Mouse (Mus musculus) layer of hippocampus, adult 2 months (tissue): ENCODE measurements around the gene AI854703. TPM values are rescaled to one million over a fixed set of nuclear protein-coding genes. Genes with fewer than 3 reads are reported as not detected.
"Not testable (repeated sequence)": the region's sequence is repeated elsewhere in the genome, so short reads cannot be mapped to it uniquely, and the experiment has no call there.

Experiments
- DNase-seq, 2 experiments: peaks; one replicate each; pipeline ENCODE4 v3.0.0; 2022; ENCODE audit warnings: low spot score in 2 of 2
- H3K27ac ChIP-seq: fragments of 200-600 bp; 2 replicates; pipeline ENCODE4 v1.8.1; 2022
- H3K4me3 ChIP-seq: fragments of 200-600 bp; 2 replicates; pipeline ENCODE4 v1.8.1; 2022; ENCODE audit warnings: mild to moderate bottlenecking
- CTCF ChIP-seq: fragments of 200-600 bp; conservative IDR thresholded peaks from 2 replicates; pipeline ENCODE4 v1.8.1; 2022; ENCODE audit warnings: antibody characterized with exemption, mild to moderate bottlenecking, moderate library complexity
- total RNA-seq, 2 experiments: library from RNA; stranded (reverse); gene quantifications; 2 replicates each; pipeline ENCODE4 v1.2.3; 2021

AI854703 gene
- total RNA-seq, 2 experiments from 2014 or later: 12.7 to 13.4 TPM

DNA sequence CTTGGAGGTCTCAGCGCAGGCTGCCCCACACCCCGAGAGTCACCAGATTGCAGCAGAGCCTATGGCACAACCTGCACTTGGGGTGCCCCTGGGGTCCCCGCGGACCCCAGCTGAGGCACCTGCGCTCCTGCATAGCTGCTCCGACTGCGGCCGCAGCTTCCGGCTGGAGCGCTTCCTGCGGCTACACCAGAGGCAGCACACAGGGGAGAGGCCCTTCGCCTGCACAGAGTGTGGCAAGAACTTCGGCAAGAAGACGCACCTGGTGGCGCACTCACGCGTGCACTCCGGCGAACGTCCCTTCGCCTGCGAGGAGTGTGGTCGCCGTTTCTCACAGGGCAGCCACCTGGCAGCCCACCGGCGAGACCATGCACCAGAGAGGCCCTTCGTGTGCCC lies 29.3 kb upstream of the AI854703 start:
- no peak for DNase-seq

DNA sequence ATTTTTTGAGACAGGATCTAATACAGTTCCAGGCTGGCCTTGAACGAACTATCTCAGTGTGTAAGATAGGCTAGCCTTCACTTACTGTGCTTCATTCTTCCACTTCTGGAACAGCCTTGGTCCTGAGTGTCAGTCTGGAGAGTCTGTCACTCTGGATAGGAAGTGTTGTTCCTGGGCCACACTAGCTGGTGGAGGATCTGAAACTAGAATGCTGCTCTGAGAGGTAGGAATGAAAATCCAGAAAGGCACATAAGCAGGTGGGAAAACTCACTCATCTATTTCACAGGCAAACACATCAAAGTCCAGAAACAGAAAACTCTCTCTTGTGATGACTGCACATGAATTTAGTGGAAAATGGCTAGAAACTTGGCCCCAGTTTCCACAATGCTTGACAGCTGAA lies 26.0 kb upstream of the AI854703 start:
- H3K4me3 ChIP-seq: no peak overlapping the region
- no peak for TF ChIP-seq CTCF
- DNase-seq: no peak
- peak overlapping the region; percentile 97 for H3K27ac ChIP-seq

More for the DNA sequence above, 29.3 kb upstream of the AI854703 start:
- TF ChIP-seq CTCF: no peak
- no peak overlapping the region for H3K4me3 ChIP-seq
- no peak overlapping the region for H3K27ac ChIP-seq

DNA sequence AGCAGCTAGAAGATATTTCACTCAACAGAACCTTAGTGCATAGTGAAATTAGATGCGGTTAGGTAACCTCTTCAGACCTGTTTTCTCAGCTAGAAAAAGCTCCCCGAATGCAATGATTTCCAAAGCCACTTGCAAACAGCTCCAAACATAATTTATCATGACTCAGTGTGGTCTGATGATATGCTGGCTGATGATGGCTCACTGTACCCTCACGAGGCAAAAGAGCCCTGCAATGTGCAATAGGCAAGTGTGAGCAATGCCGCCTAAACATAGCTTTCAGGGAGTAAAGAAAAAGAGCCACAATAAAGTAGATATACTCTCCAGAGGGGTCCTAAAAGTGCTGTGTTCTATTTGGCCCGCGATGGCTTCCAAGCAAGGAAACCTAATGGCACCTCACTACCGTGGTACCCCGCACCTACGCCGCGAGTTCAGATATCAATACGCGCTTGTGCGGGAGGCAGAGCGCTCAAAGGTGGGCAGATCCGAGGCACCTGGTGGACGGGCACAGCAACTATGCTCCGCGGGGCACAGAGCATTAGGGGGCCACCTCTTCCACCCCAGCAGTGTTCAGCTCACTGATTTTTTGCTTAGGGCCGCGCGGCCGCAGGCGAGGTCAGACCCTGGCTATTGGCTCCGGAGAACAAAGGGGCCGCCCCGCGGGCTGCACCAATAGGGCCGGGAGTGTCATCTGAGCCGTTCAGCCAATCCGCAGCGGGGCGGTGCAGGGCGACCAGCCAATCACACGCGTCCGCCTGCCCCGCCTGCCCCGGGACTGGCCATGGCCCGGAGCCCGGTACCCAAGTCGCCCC lies 25.1 kb upstream of the AI854703 start, which contains the start of gene Zfp775:
Zfp775 (plus strand) TSS at position 793 of the 809 bp plus-strand sequence.
- peak; percentile 37 for TF ChIP-seq CTCF
- DNase-seq: peak; percentile 93 to 95
- Histone ChIP-seq H3K27ac (peak within 1 kb of the TSS; percentile 97), H3K4me3 (peak within 1 kb of the TSS; percentile 89)

DNA sequence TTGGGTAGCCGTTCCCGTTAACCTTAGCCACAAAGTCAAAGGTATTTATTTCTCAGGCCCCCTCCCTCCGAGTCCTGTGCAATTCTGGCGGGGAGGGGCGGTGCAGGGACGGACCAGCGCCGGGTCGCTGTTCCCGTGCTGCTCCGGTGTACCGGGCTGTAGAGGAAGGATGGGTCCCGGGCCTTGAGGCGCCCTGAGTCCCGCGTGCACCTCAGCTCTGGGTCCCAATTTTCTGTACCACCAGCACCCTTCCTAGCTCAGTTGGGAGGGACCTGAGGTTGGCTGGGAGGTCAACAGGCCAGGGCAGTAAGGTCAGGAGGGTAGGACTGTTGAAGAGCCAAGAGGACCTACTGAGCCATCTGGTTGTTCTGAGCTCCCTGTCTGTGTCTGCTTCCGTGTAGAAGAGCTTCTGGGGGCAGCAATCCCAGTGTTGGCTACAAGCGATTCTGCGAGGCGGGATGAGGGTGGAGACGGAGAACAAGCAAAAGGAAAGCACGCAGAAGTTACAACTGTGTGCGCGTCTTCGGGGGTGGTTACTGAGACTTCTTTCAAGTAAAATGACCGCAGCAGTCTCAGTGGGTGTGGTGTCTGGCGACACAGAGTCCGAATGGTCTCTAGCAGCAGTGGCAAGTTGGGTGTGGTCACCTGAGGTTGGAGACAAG lies 24.4 kb upstream of the AI854703 start:
- peak overlapping the region; percentile 89 for H3K4me3 ChIP-seq
- peak overlapping the region; percentile 97 for H3K27ac ChIP-seq
- peak; percentile 27 to 54 for DNase-seq
- TF ChIP-seq CTCF: no peak

DNA sequence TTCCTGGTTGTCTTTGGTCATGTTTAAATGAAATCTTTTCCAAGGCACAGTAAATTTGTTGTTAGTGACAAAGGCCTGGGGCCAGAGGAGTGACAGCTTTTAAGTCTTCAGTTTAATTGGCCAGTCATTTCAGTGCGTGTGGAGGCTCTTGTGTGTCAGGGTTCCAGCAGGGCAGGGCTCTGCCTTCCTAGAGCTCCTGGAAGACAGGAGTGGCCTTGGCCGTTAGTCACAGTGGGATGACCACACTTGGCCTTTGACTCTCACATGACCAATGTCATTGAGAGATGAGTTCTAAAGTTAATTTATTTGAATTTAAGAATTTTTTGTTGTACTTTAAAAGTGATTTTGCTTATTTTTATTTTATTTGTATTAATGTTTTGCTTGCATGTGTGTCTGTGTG lies 18.4 kb upstream of the AI854703 start:
- no peak for DNase-seq
- Histone ChIP-seq H3K27ac (no peak overlapping the region), H3K4me3 (no peak overlapping the region)
- TF ChIP-seq CTCF: no peak

DNA sequence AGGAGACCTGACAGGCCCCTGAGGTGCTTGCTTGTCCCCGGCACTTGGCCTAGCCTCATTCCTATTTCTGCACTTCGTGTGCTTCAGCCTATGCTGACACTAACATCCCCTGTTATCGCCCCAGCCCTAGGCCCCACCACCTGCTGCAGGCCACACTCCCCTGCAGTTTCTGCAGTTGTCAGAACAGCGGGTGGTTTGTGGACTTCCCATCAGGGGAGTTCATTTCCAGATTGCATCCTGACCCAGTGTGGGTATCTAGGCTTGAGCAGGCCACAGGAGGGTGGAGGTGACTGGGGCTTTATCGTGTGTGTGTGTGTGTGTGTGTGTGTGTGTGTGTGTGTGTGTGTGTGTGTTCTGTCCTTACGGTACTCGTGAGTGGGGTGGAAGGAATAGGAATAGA lies 17.1 kb upstream of the AI854703 start:
- Histone ChIP-seq H3K4me3 (no peak overlapping the region), H3K27ac (no peak overlapping the region)
- no peak for DNase-seq
- no peak for TF ChIP-seq CTCF

DNA sequence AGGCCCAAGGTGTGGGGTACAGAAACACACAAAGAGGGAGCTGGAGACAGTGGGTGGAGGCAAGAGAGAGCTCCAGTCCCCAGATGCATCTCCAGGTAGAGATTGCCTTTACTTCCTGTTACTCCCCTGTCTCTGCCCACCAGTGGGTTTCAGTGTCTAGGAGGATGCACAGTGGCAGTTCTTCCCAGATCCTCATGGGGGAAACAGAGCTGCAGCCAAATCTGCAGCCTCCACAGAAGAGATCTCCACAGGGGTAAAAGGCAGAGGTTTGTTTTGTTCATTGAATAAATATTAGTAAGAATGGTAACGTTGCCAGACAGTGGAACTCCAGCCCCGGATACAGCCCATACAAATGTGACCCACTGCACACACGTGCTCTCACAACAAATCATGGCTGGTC lies 15.9 kb upstream of the AI854703 start:
- DNase-seq: no peak
- H3K4me3 ChIP-seq: no peak overlapping the region
- TF ChIP-seq CTCF: peak; percentile 57
- H3K27ac ChIP-seq: no peak overlapping the region

DNA sequence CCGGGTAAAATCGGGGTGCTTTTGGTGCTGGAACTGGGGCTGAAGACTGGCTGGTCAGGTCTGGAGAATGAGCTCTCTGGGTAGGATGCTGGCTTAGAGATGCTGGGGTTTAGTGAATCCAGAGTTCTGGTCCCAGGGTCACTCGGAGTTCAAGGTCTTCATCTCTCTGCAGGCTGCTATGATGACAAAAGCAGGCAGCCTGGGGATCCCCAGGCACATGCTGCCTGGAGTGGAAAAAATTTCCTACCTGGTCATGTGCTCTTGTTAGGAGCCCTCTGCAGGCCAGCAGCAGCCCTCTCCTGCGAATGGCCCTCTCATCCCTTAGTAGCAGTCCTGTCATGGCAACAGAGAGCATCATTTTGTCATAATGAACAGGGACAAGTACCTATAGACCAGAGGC lies 13.1 kb upstream of the AI854703 start:
- Histone ChIP-seq H3K27ac (no peak overlapping the region), H3K4me3 (no peak overlapping the region)
- TF ChIP-seq CTCF: no peak
- no peak for DNase-seq

DNA sequence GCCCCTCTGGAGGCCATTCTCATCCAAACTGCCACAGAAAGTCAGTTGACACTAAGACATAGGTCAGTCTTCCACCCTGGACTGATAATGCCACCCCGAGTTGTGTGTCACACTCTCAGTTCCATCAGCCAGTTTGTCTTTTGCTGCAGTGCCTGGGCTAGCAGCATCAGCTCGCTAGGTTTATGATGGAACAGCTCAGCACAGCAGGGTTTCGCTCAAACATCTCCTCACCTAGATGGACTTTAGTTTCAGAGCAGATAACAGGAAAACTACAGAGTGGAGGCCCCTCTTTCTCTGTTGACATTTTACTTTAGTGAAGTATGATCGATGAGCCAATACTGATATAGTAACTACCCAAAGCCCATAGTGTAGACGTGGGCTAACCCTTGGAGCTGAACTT lies 11.8 kb upstream of the AI854703 start:
- no peak overlapping the region for H3K27ac ChIP-seq
- no peak for DNase-seq
- no peak overlapping the region for H3K4me3 ChIP-seq
- no peak for TF ChIP-seq CTCF

DNA sequence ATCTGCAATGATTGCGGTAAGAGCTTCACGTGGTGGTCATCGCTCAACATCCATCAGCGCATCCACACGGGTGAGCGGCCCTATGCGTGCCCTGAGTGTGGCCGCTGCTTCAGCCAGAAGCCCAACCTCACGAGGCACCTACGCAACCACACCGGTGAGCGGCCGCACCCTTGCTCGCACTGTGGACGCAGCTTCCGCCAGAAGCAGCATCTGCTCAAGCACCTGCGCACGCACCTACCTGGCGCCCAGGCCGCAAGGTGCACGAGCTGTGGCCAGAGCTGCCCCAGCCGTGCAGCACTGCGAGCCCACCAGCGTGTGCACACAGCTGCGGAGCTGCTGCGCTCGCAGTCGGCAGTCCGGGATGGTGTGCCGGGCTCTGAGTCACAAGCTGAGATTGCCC lies 6.5 kb upstream of the AI854703 start:
- no peak for DNase-seq
- no peak for TF ChIP-seq CTCF
- Histone ChIP-seq H3K4me3 (no peak overlapping the region), H3K27ac (no peak overlapping the region)

DNA sequence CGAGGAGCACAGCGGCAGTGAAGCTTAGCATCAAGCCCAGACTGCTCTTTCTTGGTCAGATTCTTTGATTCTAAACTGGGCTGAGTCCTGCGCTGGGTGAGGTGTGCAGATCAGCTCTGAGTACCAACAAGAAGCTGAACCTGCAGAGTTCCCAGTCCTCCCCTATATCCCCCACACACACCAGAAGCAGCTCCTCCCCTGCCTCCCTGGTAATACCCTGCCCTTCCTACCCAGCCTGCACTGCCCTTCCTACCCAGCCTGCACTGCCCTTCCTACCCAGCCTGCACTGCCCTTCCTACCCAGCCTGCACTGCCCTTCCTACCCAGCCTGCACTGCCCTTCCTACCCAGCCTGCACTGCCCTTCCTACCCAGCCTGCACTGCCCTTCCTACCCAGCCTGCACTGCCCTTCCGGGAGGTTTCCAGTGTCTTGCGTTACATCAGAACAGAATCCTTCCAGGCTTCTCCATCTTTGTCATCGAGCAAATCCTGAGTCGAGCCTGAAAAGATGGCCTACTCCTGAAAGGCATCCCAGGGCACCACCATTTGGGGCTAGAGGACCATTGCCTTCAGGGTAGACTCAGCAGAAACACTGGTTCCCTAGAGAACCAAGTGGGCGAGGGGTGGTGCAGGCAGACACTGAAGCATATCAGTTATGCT lies 4.2 kb upstream of the AI854703 start:
- H3K4me3 ChIP-seq, H3K27ac ChIP-seq, DNase-seq: not testable (repeated sequence)

DNA sequence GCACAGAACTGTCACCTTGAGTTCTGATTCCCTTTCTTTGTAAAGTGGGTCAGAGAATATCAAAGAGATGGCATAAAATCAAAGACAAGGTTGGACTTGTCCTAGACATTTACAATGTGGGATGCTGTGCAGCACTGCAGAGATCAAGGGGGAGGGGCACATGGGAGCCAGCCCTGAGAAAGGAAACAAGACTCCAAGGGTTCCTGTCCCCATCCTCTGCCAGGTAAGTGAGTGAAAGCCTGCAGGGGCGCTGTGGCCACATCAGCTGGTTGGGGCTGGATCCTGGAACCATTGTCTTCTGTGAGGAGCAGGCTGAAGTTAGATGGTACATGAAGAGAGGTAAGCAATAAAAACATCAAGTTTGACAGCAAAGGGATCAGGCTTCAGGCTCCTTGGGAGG lies 3.1 kb upstream of the AI854703 start:
- no peak overlapping the region for H3K4me3 ChIP-seq
- DNase-seq: no peak
- peak; percentile 21; the same call in 1 of the 2 replicates for TF ChIP-seq CTCF
- no peak overlapping the region for H3K27ac ChIP-seq

DNA sequence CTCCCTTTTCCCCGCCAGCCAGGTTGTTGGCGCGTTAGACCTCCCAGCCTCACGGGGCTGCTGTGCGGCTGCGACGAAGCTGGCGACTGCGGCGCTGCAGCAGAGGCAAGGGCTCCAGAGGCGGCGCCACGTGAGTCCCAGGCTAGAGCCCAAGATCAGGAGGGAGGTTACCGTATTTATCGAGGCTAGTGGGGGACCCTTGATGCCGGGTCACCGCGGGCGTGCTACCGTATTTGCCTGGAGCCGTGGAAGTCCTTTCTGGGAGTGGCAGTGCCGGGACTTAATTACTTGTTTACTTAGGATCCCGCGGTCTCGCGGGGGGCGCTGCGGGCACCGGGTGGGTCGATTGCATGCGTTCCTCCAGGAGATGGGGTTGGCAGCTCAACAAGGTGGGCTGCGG lies 420 bp downstream of the AI854703 start:
- H3K27ac ChIP-seq: peak overlapping the region; percentile 80
- TF ChIP-seq CTCF: peak; percentile 52
- peak; percentile 64 for DNase-seq
- peak overlapping the region; percentile 73 for H3K4me3 ChIP-seq

DNA sequence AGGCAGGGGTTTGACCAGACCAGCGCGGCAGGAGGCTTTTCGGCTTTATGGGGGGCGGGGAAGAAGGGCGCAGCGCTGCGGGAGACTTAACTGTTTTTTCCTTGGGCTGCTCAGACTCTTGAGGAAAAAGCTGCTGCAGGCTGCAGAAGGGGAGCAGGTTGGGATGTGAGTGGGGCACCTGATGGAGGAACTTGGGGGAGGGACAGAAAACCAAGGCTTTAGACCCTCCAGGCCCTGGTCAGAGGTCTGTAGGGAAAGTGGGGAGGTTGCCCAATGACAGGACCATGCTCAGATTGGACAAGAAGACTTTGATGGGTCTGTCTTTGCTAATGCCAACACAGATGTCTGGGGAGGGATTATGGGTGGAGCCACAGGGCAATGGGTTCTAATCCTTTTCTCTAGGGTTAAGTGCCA lies 954 bp downstream of the AI854703 start:
- DNase-seq: no peak
- Histone ChIP-seq H3K27ac (peak overlapping the region; percentile 80), H3K4me3 (peak overlapping the region; percentile 73)
- TF ChIP-seq CTCF: no peak
